21 mouse cellular contexts compared by ENCODE assay signal in the genomic region with DNA sequence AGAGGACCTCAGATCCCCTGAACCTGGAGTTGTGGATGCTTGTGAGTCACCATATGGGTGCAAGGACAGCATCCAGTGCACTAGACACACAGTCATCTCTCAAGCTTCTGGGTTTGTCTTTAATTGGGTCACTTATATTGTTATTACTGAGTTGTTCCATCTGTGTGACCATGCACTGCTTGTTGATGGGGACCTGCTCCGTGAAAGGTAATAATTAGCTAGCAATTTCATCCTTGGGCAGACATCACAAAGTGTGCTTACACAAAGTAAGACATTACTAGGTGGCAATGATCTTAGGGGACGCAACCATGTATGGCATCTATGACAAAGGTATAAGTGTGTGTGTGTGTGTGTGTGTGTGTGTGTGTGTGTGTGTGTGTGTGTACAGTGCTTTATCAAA. TPM values are rescaled to one million over a fixed set of nuclear protein-coding genes. Genes with fewer than 3 reads are reported as not detected.
"Had no signal": no experiment of that assay in that cellular context is flagged by ENCODE, and none has a peak within 500 bp of the region (broad histone marks: within the 10 kb centered on the region; RNA-seq: fewer than 3 reads in every experiment).

No protein-coding gene starts in this region.

- H3K4me1 ChIP-seq: limb, embryonic 12.5 days; liver, embryonic 13.5 days; lung, embryonic 15.5 days; midbrain, embryonic 12.5 days; neural tube, embryonic 13.5 days had no signal

- H3K36me3 ChIP-seq: limb, embryonic 12.5 days; liver, embryonic 13.5 days; lung, embryonic 15.5 days; midbrain, embryonic 12.5 days; neural tube, embryonic 13.5 days had no signal

- H3K4me3 ChIP-seq: layer of hippocampus, adult 2 months; limb, embryonic 12.5 days; liver, embryonic 13.5 days; lung, embryonic 15.5 days; megakaryocyte, embryonic 14.5 days; midbrain, embryonic 12.5 days; neural tube, embryonic 13.5 days had no signal

- DNase-seq: liver; liver, embryonic 13.5 days; liver, postnatal 0 days; lung, postnatal 14 days; right cerebral cortex, postnatal 14 days; thymus, postnatal 36 days had no signal

- H3K27me3 ChIP-seq: limb, embryonic 12.5 days; liver, embryonic 13.5 days; lung, embryonic 15.5 days; midbrain, embryonic 12.5 days; neural tube, embryonic 13.5 days had no signal

- H3K27ac ChIP-seq: layer of hippocampus, adult 2 months; limb, embryonic 12.5 days; liver, embryonic 13.5 days; lung, embryonic 15.5 days; macrophage; midbrain, embryonic 12.5 days; neural tube, embryonic 13.5 days had no signal

- H3K4me2 ChIP-seq: limb, embryonic 12.5 days; liver, embryonic 13.5 days; lung, embryonic 15.5 days; midbrain, embryonic 12.5 days; neural tube, embryonic 13.5 days had no signal

- H3K9me3 ChIP-seq: limb, embryonic 12.5 days; liver, embryonic 13.5 days; lung, embryonic 15.5 days; megakaryocyte, embryonic 14.5 days; midbrain, embryonic 12.5 days; neural tube, embryonic 13.5 days had no signal

- H3K9ac ChIP-seq: limb, embryonic 12.5 days; liver, embryonic 13.5 days; liver, postnatal 0 days; lung, embryonic 15.5 days; midbrain, embryonic 12.5 days; neural tube, embryonic 13.5 days had no signal

- ATAC-seq: inflammation-experienced regulatory T-cells, adult 6 months; intestine, postnatal 0 days; liver, postnatal 0 days; midbrain, embryonic 16.5 days had no signal

RNA-seq across cellular contexts. Expression of a gene that starts 19.1 kb away (rescaled TPM):
- total RNA-seq: layer of hippocampus, adult 2 months; layer of hippocampus, postnatal 10 days; left cerebral cortex, postnatal 36 days had no signal
- polyA plus RNA-seq: inflammation-experienced regulatory T-cells, adult 6 months; intestine, postnatal 0 days; limb, embryonic 12.5 days; liver, embryonic 13.5 days; liver, postnatal 0 days; lung, embryonic 15.5 days; macrophage; midbrain, embryonic 12.5 days; midbrain, embryonic 16.5 days; neural tube, embryonic 13.5 days; small intestine, adult 2 months; stomach, embryonic 16.5 days; thymus, postnatal 0 days had no signal
